Mouse (Mus musculus) liver, postnatal 0 days (tissue): ENCODE data around the gene Trpm1. TPM values are rescaled to one million over a fixed set of nuclear protein-coding genes. Genes with fewer than 3 reads are reported as not detected.

Experiments used
- ATAC-seq: fragments of 200-750 bp; cut with Nextera tagmentation; 2 replicates; pipeline ENCODE4 v1.8.0; 2017; ENCODE audit warnings: mild to moderate bottlenecking, moderate library complexity
- DNase-seq: peaks from one replicate; pipeline ENCODE4 v3.0.0-alpha.2; 2016
- H3K27ac ChIP-seq: fragments of 300-500 bp; sonication (generic); 2 replicates; pipeline ENCODE4 v1.5.1; 2014; ENCODE audit warnings: antibody characterized with exemption, moderate library complexity, mild to moderate bottlenecking, low read depth
- H3K27me3 ChIP-seq: fragments of 300-500 bp; sonication (generic); 2 replicates; pipeline ENCODE4 v1.6.1; 2014; ENCODE audit warnings: low read length, control low read depth, mixed read lengths; ENCODE audit not compliant: insufficient read depth
- H3K36me3 ChIP-seq: fragments of 300-500 bp; sonication (generic); replicated peaks from 2 replicates; pipeline ENCODE4 v1.6.1; 2014; ENCODE audit warnings: mild to moderate bottlenecking, control low read depth, low read length, moderate library complexity, mixed read lengths; ENCODE audit not compliant: insufficient read depth
- H3K4me1 ChIP-seq: fragments of 300-500 bp; sonication (generic); 2 replicates; pipeline ENCODE4 v1.6.1; 2014; ENCODE audit warnings: antibody characterized with exemption, mild to moderate bottlenecking, control low read depth; ENCODE audit not compliant: insufficient read depth
- H3K4me2 ChIP-seq: fragments of 300-500 bp; sonication (generic); 2 replicates; pipeline ENCODE4 v1.6.1; 2014; ENCODE audit warnings: low read depth, mild to moderate bottlenecking, low read length, moderate library complexity, mixed read lengths
- H3K4me3 ChIP-seq: fragments of 300-500 bp; sonication (generic); 2 replicates; pipeline ENCODE4 v1.5.1; 2014; ENCODE audit warnings: low read depth, low read length
- H3K9ac ChIP-seq: fragments of 300-500 bp; sonication (generic); replicated peaks from 2 replicates; pipeline ENCODE4 v1.6.1; 2014; ENCODE audit warnings: mild to moderate bottlenecking, moderate library complexity
- H3K9me3 ChIP-seq: fragments of 300-500 bp; sonication (generic); 2 replicates; pipeline ENCODE4 v1.6.1; 2016; ENCODE audit warnings: mild to moderate bottlenecking, control low read depth, low read length, mixed read lengths
- CTCF ChIP-seq: sonication (generic); IDR thresholded peaks from 2 replicates; pipeline ENCODE4 v1.5.1; 2016; ENCODE audit warnings: antibody characterized with exemption, low read depth
- EP300 ChIP-seq: IDR thresholded peaks from 2 replicates; pipeline ENCODE4 v1.6.1; 2016; ENCODE audit warnings: antibody characterized with exemption, low read depth, mild to moderate bottlenecking
- WGBS: fragments of 180-500 bp; shearing (Covaris S2); extraction: QIAGEN DNeasy Blood & Tissue Kit; methylation state at CpG from one replicate; pipeline ENCODE4 v1.1.7; 2014; ENCODE audit not compliant: insufficient replicate concordance; 5-methylcytosine and 5-hydroxymethylcytosine counted together
- polyA plus RNA-seq: library from polyadenylated mRNA; unstranded; fragments of >200 nt; fragmentation: Nextera tagmentation; extraction: Ambion mirVana; gene quantifications from 2 replicates; pipeline ENCODE4 v1.2.1, GENCODE M21; 2015

Gene Trpm1
- polyA plus RNA-seq, 1 experiment from 2014 or later = not detected

- Histone ChIP-seq H3K4me2 (no peak overlapping the region), H3K27me3 (no peaks in the 10 kb centered on the region), H3K4me1 (no peaks in the 10 kb centered on the region), H3K9me3 (no peaks in the 10 kb centered on the region), H3K36me3 (no peaks in the 10 kb centered on the region), H3K4me3 (no peak overlapping the region), H3K27ac (no peak overlapping the region), H3K9ac (no peak overlapping the region)
- TF ChIP-seq CTCF = no peak
- TF ChIP-seq EP300 = no peak
- ATAC-seq (no peak), DNase-seq (no peak)
- 82% methylated on average over 8 of the region's 8 CpGs for WGBS
These were observed 84.1 kb downstream of the Trpm1 start for GRCm38 (mm10) chr7:64237747-64238146.

- no peaks in the 10 kb centered on the region for H3K36me3 ChIP-seq
- no peak for ATAC-seq
- no peak overlapping the region for H3K4me3 ChIP-seq
- H3K9me3 ChIP-seq = no peaks in the 10 kb centered on the region
- no peak overlapping the region for H3K4me2 ChIP-seq
- no peak overlapping the region for H3K9ac ChIP-seq
- no peak for DNase-seq
- H3K4me1 ChIP-seq = no peaks in the 10 kb centered on the region
- WGBS = 81% methylated on average over 7 of the region's 7 CpGs
- TF ChIP-seq CTCF (no peak), EP300 (no peak)
- H3K27ac ChIP-seq = no peak overlapping the region
- no peaks in the 10 kb centered on the region for H3K27me3 ChIP-seq
These were observed 84.9 kb downstream of the Trpm1 start for GRCm38 (mm10) chr7:64238410-64239086.

GRCm38 (mm10) chr7:64239138-64239805 is 85.6 kb downstream of the Trpm1 start:
- DNase-seq (no peak), ATAC-seq (no peak)
- WGBS = 71% methylated on average over 9 of the region's 9 CpGs
- Histone ChIP-seq H3K4me1 (no peaks in the 10 kb centered on the region), H3K36me3 (no peaks in the 10 kb centered on the region), H3K9ac (no peak overlapping the region), H3K4me2 (no peak overlapping the region), H3K27ac (no peak overlapping the region), H3K27me3 (no peaks in the 10 kb centered on the region), H3K4me3 (no peak overlapping the region), H3K9me3 (no peaks in the 10 kb centered on the region)
- TF ChIP-seq CTCF (no peak), EP300 (no peak)

- Histone ChIP-seq H3K9ac (no peak overlapping the region), H3K4me3 (no peak overlapping the region), H3K36me3 (no peaks in the 10 kb centered on the region), H3K4me2 (no peak overlapping the region), H3K27ac (no peak overlapping the region), H3K27me3 (no peaks in the 10 kb centered on the region), H3K9me3 (no peaks in the 10 kb centered on the region), H3K4me1 (no peaks in the 10 kb centered on the region)
- TF ChIP-seq EP300 (no peak), CTCF (no peak)
- DNase-seq (no peak), ATAC-seq (no peak)
- 70% methylated on average over 4 of the region's 4 CpGs for WGBS
These were observed 86.2 kb downstream of the Trpm1 start for GRCm38 (mm10) chr7:64239806-64240315.

GRCm38 (mm10) chr7:64242424-64242823 is 88.8 kb downstream of the Trpm1 start:
- Histone ChIP-seq H3K4me1 (no peaks in the 10 kb centered on the region), H3K4me3 (no peak overlapping the region), H3K27me3 (no peaks in the 10 kb centered on the region)

GRCm38 (mm10) chr7:64244371-64244770 is 90.7 kb downstream of the Trpm1 start:
- ATAC-seq = no peak
- WGBS = 84% methylated on average over 6 of the region's 6 CpGs

More at GRCm38 (mm10) chr7:64242424-64242823, 88.8 kb downstream of the Trpm1 start:
- no peak for ATAC-seq
- no peak for DNase-seq
- H3K9ac ChIP-seq = no peak overlapping the region
- H3K36me3 ChIP-seq = no peaks in the 10 kb centered on the region
- TF ChIP-seq CTCF = no peak
- no peak for TF ChIP-seq EP300
- no peak overlapping the region for H3K4me2 ChIP-seq
- no peak overlapping the region for H3K27ac ChIP-seq
- no peaks in the 10 kb centered on the region for H3K9me3 ChIP-seq
- 67% methylated on average over 4 of the region's 4 CpGs for WGBS

More at GRCm38 (mm10) chr7:64244371-64244770, 90.7 kb downstream of the Trpm1 start:
- Histone ChIP-seq H3K9ac (no peak overlapping the region), H3K4me2 (no peak overlapping the region), H3K9me3 (no peaks in the 10 kb centered on the region), H3K27me3 (no peaks in the 10 kb centered on the region), H3K27ac (no peak overlapping the region), H3K36me3 (no peaks in the 10 kb centered on the region), H3K4me3 (no peak overlapping the region), H3K4me1 (no peaks in the 10 kb centered on the region)
- TF ChIP-seq CTCF = no peak
- TF ChIP-seq EP300 = no peak
- DNase-seq = no peak
